Mouse (Mus musculus) heart, postnatal 0 days (tissue): Measurements from ENCODE around the gene Brd9. TPM values are rescaled to one million over a fixed set of nuclear protein-coding genes. Genes with fewer than 3 reads are reported as not detected.

ENCODE experiments used
- ATAC-seq: fragments of 200-750 bp; cut with Nextera tagmentation; 2 replicates; pipeline ENCODE4 v1.8.0; 2017; ENCODE audit warnings: low read depth, moderate number of reproducible peaks, moderate library complexity; ENCODE audit not compliant: insufficient read depth
- DNase-seq: peaks from one replicate; pipeline ENCODE4 v3.0.0-alpha.2; 2016; ENCODE audit warnings: low spot score
- H3K27ac ChIP-seq: fragments of 300-500 bp; sonication (generic); 2 replicates; pipeline ENCODE4 v1.5.1; 2014; ENCODE audit warnings: low read depth, mild to moderate bottlenecking
- H3K27me3 ChIP-seq: fragments of 300-500 bp; sonication (generic); 2 replicates; pipeline ENCODE4 v1.6.1; 2014; ENCODE audit warnings: low read length, mixed read lengths; ENCODE audit not compliant: control insufficient read depth, insufficient read depth
- H3K36me3 ChIP-seq: fragments of 300-500 bp; sonication (generic); replicated peaks from 2 replicates; pipeline ENCODE4 v1.6.1; 2014; ENCODE audit warnings: low read length, mixed read lengths; ENCODE audit not compliant: control insufficient read depth, insufficient read depth
- H3K4me1 ChIP-seq: fragments of 300-500 bp; sonication (generic); 2 replicates; pipeline ENCODE4 v1.6.1; 2014; ENCODE audit warnings: antibody characterized with exemption; ENCODE audit not compliant: control insufficient read depth, insufficient read depth
- H3K4me2 ChIP-seq: fragments of 300-500 bp; sonication (generic); 2 replicates; pipeline ENCODE4 v1.6.1; 2014; ENCODE audit warnings: low read depth, mild to moderate bottlenecking, low read length, moderate library complexity
- H3K4me3 ChIP-seq: fragments of 300-500 bp; sonication (generic); 2 replicates; pipeline ENCODE4 v1.5.1; 2014; ENCODE audit warnings: low read depth, low read length
- H3K9ac ChIP-seq: fragments of 300-500 bp; sonication (generic); replicated peaks from 2 replicates; pipeline ENCODE4 v1.6.1; 2014; ENCODE audit warnings: low read depth, low read length, mixed read lengths
- H3K9me3 ChIP-seq: fragments of 300-500 bp; sonication (generic); replicated peaks from 2 replicates; pipeline ENCODE4 v1.6.1; 2016; ENCODE audit warnings: low read length; ENCODE audit not compliant: control insufficient read depth
- CTCF ChIP-seq: IDR thresholded peaks from 2 replicates; pipeline ENCODE4 v1.5.1; 2016; ENCODE audit warnings: antibody characterized with exemption, control low read depth, low read depth
- EP300 ChIP-seq: IDR thresholded peaks from 2 replicates; pipeline ENCODE4 v1.6.1; 2016; ENCODE audit warnings: antibody characterized with exemption, low read depth
- WGBS: fragments of 180-500 bp; shearing (Covaris S2); extraction: QIAGEN DNeasy Blood & Tissue Kit; methylation state at CpG from one replicate; pipeline ENCODE4 v1.1.7; 2014; 5-methylcytosine and 5-hydroxymethylcytosine counted together
- polyA plus RNA-seq: library from polyadenylated mRNA; unstranded; fragments of >200 nt; fragmentation: Nextera tagmentation; extraction: Ambion mirVana; gene quantifications from 2 replicates; pipeline ENCODE4 v1.2.1, GENCODE M21; 2015
- total RNA-seq: library from RNA; depleted of rRNA; stranded (reverse); fragments of >200 nt; gene quantifications from 2 replicates; pipeline ENCODE4 v1.2.3, GENCODE M21; 2014; ENCODE audit warnings: low replicate concordance

Gene Brd9
- total and polyA plus RNA-seq, 2 experiments from 2014 or later, result 29.3 to 43.3 TPM

- H3K9ac ChIP-seq, result peak overlapping the region; percentile 21
- WGBS, result 6% methylated on average over 12 of the region's 12 CpGs
- peak overlapping the region; percentile 55 for H3K4me2 ChIP-seq
- H3K4me1 ChIP-seq, result peaks cover 4% of the 10 kb centered on the region; the same call in 1 of the 2 replicates
- peak; percentile 95 for ATAC-seq
- H3K4me3 ChIP-seq, result peak overlapping the region; percentile 25
- DNase-seq, result peak; percentile 97
- no peaks in the 10 kb centered on the region for H3K36me3 ChIP-seq
- no peaks in the 10 kb centered on the region for H3K9me3 ChIP-seq
- peak overlapping the region; percentile 89 for H3K27ac ChIP-seq
- H3K27me3 ChIP-seq, result no peaks in the 10 kb centered on the region
- TF ChIP-seq CTCF (peak; percentile 97), EP300 (peak; percentile 97)
Observed at GRCm38 (mm10) chr13:73970545-73971448, 33.2 kb downstream of the Brd9 start.

GRCm38 (mm10) chr13:73974523-73974922 is 36.9 kb downstream of the Brd9 start:
- Histone ChIP-seq H3K9me3 (no peaks in the 10 kb centered on the region), H3K27ac (no peak overlapping the region), H3K9ac (no peak overlapping the region), H3K36me3 (no peaks in the 10 kb centered on the region), H3K27me3 (no peaks in the 10 kb centered on the region), H3K4me3 (no peak overlapping the region), H3K4me1 (peaks cover 4% of the 10 kb centered on the region; the same call in 1 of the 2 replicates), H3K4me2 (no peak overlapping the region)
- DNase-seq, result no peak
- 94% methylated on average over 3 of the region's 3 CpGs for WGBS
- no peak for ATAC-seq
- TF ChIP-seq CTCF (no peak), EP300 (no peak)

- no peaks in the 10 kb centered on the region for H3K9me3 ChIP-seq
- DNase-seq, result no peak
- no peaks in the 10 kb centered on the region for H3K36me3 ChIP-seq
- H3K9ac ChIP-seq, result no peak overlapping the region
- TF ChIP-seq CTCF (no peak), EP300 (no peak)
- H3K27ac ChIP-seq, result no peak overlapping the region
- H3K4me2 ChIP-seq, result no peak overlapping the region
- H3K4me3 ChIP-seq, result no peak overlapping the region
- no peak for ATAC-seq
- H3K27me3 ChIP-seq, result no peaks in the 10 kb centered on the region
- WGBS, result 83% methylated on average over 5 of the region's 5 CpGs
- H3K4me1 ChIP-seq, result no peaks in the 10 kb centered on the region
Observed at GRCm38 (mm10) chr13:73976935-73977334, 39.3 kb downstream of the Brd9 start.

- no peak overlapping the region for H3K4me3 ChIP-seq
- TF ChIP-seq CTCF, result no peak
- no peak for TF ChIP-seq EP300
- H3K4me1 ChIP-seq, result peaks cover 6% of the 10 kb centered on the region; the same call in 1 of the 2 replicates
- WGBS, result 72% methylated on average over 5 of the region's 5 CpGs
- ATAC-seq (no peak), DNase-seq (no peak)
- H3K9ac ChIP-seq, result no peak overlapping the region
- H3K27ac ChIP-seq, result no peak overlapping the region
- no peaks in the 10 kb centered on the region for H3K9me3 ChIP-seq
- H3K4me2 ChIP-seq, result no peak overlapping the region
- H3K27me3 ChIP-seq, result no peaks in the 10 kb centered on the region
- H3K36me3 ChIP-seq, result no peaks in the 10 kb centered on the region
Observed at GRCm38 (mm10) chr13:73990325-73990724, 52.7 kb downstream of the Brd9 start.

- H3K36me3 ChIP-seq, result no peaks in the 10 kb centered on the region
- 16% methylated on average over 2 of the region's 2 CpGs for WGBS
- ATAC-seq (peak; percentile 47), DNase-seq (peak; percentile 6)
- TF ChIP-seq CTCF (no peak), EP300 (no peak)
- no peak overlapping the region for H3K27ac ChIP-seq
- H3K4me3 ChIP-seq, result no peak overlapping the region
- no peak overlapping the region for H3K4me2 ChIP-seq
- H3K4me1 ChIP-seq, result peaks cover 6% of the 10 kb centered on the region; the same call in 1 of the 2 replicates
- H3K9me3 ChIP-seq, result no peaks in the 10 kb centered on the region
- no peaks in the 10 kb centered on the region for H3K27me3 ChIP-seq
- H3K9ac ChIP-seq, result no peak overlapping the region
Observed at GRCm38 (mm10) chr13:73990761-73991160, 53.1 kb downstream of the Brd9 start.
